Mouse (Mus musculus): ENCODE data around the gene Ankrd22. TPM values are rescaled to one million over a fixed set of nuclear protein-coding genes. Genes with fewer than 3 reads are reported as not detected.
"Not testable (repeated sequence)": the region's sequence is repeated elsewhere in the genome, so short reads cannot be mapped to it uniquely, and the experiment has no call there.

Ankrd22 gene
- polyA plus RNA-seq, 1 experiment from 2014 or later: not detected

DNA sequence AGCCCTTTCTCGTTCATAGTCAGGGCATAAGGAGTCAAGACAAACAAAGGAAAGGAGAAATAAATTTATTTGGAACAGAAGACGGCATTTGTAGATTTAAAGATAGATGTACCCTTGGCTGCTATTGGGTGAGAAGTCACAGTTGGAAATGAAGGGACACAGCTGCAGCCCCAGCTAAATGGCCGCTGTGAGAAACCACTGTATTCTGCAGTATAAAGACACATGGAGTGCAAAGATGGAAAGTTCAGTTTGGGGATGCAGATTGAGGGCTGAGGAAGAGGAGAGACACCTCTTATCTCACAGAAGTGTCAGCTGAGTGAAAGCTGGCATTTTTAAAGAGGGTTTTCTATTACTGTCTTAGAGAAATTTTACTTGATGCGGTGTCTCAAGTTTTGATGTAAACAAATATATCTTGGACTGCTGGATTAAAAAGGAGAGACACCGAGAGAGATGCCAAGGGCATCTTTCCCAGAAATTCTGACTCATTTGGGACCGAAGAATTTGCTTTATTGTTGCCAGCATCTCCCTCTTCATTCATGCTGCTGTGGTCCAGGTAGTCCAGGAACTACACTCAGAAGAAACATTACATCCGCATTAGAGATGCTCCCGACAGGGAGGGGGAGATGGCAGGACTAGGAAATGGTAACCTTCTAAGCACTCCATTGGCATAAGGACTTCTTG is 41.0 kb upstream of the Ankrd22 start:
- H3K4me2 ChIP-seq (ENCODE audit: low read length): no peak overlapping the region
- H3K27ac ChIP-seq (replicated peaks in 1 of 2; ENCODE audit: control insufficient read depth in 1 of 2, insufficient read depth in 1 of 2, low read depth in 2 of 2, low read length in 2 of 2): no peak overlapping the region
- H3K9me3 ChIP-seq (ENCODE audit: control insufficient read depth, low read length): no peaks in the 10 kb centered on the region
- no peak overlapping the region for H3K9ac ChIP-seq (ENCODE audit: low read length)
- H3K36me3 ChIP-seq (ENCODE audit: control insufficient read depth, insufficient read depth, low read length): no peaks in the 10 kb centered on the region
- no peak overlapping the region for H3K4me3 ChIP-seq (ENCODE audit: control insufficient read depth in 1 of 2, insufficient read depth in 1 of 2, low read depth in 1 of 2, low read length in 2 of 2)
- 77% methylated on average over 8 of the region's 8 CpGs for WGBS
- H3K27me3 ChIP-seq (ENCODE audit: control insufficient read depth, insufficient read depth, low read length): no peaks in the 10 kb centered on the region
- no peak for ATAC-seq (ENCODE audit: insufficient number of reproducible peaks, insufficient read depth, low FRiP score, low read depth)
- H3K4me1 ChIP-seq (ENCODE audit: control insufficient read depth in 2 of 2, insufficient read depth in 2 of 2, low read length in 2 of 2): no peaks in the 10 kb centered on the region

DNA sequence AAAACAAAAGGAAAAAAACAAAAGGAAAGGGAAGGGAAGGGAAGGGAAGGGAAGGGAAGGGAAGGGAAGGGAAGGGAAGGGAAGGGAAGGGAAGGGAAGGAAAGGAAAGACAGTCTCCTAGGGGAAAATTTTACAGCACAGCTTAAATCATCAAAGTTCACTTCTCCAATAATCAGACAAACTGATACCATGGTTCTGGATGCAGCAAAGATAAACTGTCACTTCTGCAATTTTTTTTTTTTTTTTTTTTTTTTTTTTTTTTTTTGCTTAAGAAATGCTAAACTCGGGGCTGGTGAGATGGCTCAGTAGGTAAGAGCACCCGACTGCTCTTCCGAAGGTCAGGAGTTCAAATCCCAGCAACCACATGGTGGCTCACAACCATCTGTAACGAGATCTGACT is 40.3 kb upstream of the Ankrd22 start:
- not testable (repeated sequence) for H3K9ac ChIP-seq (ENCODE audit: low read length); H3K36me3 ChIP-seq (ENCODE audit: control insufficient read depth, insufficient read depth, low read length); H3K9me3 ChIP-seq (ENCODE audit: control insufficient read depth, low read length); H3K4me3 ChIP-seq (ENCODE audit: control insufficient read depth in 1 of 2, insufficient read depth in 1 of 2, low read depth in 1 of 2, low read length in 2 of 2); ATAC-seq (ENCODE audit: insufficient number of reproducible peaks, insufficient read depth, low FRiP score, low read depth); H3K27ac ChIP-seq (replicated peaks in 1 of 2; ENCODE audit: control insufficient read depth in 1 of 2, insufficient read depth in 1 of 2, low read depth in 2 of 2, low read length in 2 of 2); H3K27me3 ChIP-seq (ENCODE audit: control insufficient read depth, insufficient read depth, low read length); H3K4me1 ChIP-seq (ENCODE audit: control insufficient read depth in 2 of 2, insufficient read depth in 2 of 2, low read length in 2 of 2); H3K4me2 ChIP-seq (ENCODE audit: low read length)
- 70% methylated on average over 4 of the region's 4 CpGs for WGBS

DNA sequence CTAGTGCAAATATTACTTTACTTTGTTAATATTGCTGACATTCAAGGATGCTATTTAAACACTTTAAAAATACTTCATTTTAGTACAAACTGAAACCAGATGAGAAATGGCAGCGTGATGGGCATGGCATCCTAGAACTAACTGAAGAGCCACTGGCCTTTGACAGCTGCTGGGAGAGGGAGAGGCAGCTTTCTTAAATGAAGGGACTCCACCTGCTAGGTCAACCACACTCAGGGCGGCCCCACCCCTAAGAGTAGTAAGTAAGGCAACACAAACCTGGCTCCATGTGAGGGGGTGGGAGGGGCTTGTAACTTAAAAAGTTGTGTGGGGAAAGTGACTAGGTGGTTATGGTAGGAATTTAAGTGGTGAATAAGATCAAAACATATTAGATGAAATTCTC is 36.8 kb upstream of the Ankrd22 start:
- Histone ChIP-seq H3K27me3 (ENCODE audit: control insufficient read depth, insufficient read depth, low read length) (no peaks in the 10 kb centered on the region), H3K9me3 (ENCODE audit: control insufficient read depth, low read length) (no peaks in the 10 kb centered on the region), H3K4me3 (ENCODE audit: control insufficient read depth in 1 of 2, insufficient read depth in 1 of 2, low read depth in 1 of 2, low read length in 2 of 2) (no peak overlapping the region), H3K27ac (replicated peaks in 1 of 2; ENCODE audit: control insufficient read depth in 1 of 2, insufficient read depth in 1 of 2, low read depth in 2 of 2, low read length in 2 of 2) (no peak overlapping the region), H3K9ac (ENCODE audit: low read length) (no peak overlapping the region), H3K4me2 (ENCODE audit: low read length) (no peak overlapping the region), H3K36me3 (ENCODE audit: control insufficient read depth, insufficient read depth, low read length) (no peaks in the 10 kb centered on the region), H3K4me1 (ENCODE audit: control insufficient read depth in 2 of 2, insufficient read depth in 2 of 2, low read length in 2 of 2) (no peaks in the 10 kb centered on the region)
- no peak for ATAC-seq (ENCODE audit: insufficient number of reproducible peaks, insufficient read depth, low FRiP score, low read depth)
- 78% methylated on average over 2 of the region's 2 CpGs for WGBS

DNA sequence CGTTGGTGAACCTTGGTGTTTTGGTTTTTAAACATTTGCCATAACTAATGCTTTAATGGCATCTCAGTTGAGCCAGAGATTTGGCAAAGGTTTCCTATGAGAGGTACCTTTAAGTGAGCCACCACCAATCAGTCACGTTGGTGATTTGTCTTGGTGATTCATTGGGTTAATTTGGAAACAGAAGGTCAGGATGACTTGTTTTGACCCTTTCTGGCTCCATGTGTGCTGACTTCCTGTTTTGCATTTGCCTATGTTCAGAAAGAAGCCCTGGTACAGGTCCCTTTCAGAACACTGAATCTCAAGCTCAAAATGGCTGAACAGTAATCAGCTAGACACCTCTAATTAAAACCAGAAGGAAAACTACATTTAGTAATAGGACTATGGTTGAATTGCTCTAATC is 33.6 kb upstream of the Ankrd22 start:
- Histone ChIP-seq H3K4me2 (ENCODE audit: low read length) (no peak overlapping the region), H3K36me3 (ENCODE audit: control insufficient read depth, insufficient read depth, low read length) (no peaks in the 10 kb centered on the region), H3K4me3 (ENCODE audit: control insufficient read depth in 1 of 2, insufficient read depth in 1 of 2, low read depth in 1 of 2, low read length in 2 of 2) (no peak overlapping the region), H3K9ac (ENCODE audit: low read length) (no peak overlapping the region), H3K9me3 (ENCODE audit: control insufficient read depth, low read length) (no peaks in the 10 kb centered on the region), H3K4me1 (ENCODE audit: control insufficient read depth in 2 of 2, insufficient read depth in 2 of 2, low read length in 2 of 2) (no peaks in the 10 kb centered on the region), H3K27ac (replicated peaks in 1 of 2; ENCODE audit: control insufficient read depth in 1 of 2, insufficient read depth in 1 of 2, low read depth in 2 of 2, low read length in 2 of 2) (no peak overlapping the region), H3K27me3 (ENCODE audit: control insufficient read depth, insufficient read depth, low read length) (no peaks in the 10 kb centered on the region)
- WGBS: 60% methylated on average over 2 of the region's 2 CpGs
- no peak for ATAC-seq (ENCODE audit: insufficient number of reproducible peaks, insufficient read depth, low FRiP score, low read depth)

DNA sequence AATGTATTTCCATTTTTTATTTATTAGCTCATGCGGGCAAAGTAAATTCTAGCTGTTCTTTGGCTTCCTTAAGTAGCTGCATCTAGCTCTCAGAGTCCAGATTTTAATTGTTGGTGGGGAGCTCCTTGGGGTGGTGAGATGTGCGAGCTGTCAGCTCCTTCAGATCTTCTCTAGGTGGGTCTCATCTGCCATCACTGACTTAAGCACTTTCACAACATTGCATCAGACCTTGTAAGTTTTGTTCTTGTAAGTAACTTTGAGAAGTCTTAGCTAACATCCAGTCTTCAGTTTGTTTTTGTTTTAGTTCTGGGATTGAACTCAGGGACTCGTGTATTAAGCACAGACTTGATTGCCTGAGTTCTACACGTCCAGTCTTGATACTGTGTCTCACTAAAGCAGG is 33.0 kb upstream of the Ankrd22 start:
- H3K36me3 ChIP-seq (ENCODE audit: control insufficient read depth, insufficient read depth, low read length): no peaks in the 10 kb centered on the region
- no peaks in the 10 kb centered on the region for H3K27me3 ChIP-seq (ENCODE audit: control insufficient read depth, insufficient read depth, low read length)
- ATAC-seq (ENCODE audit: insufficient number of reproducible peaks, insufficient read depth, low FRiP score, low read depth): no peak
- H3K4me2 ChIP-seq (ENCODE audit: low read length): no peak overlapping the region
- no peaks in the 10 kb centered on the region for H3K4me1 ChIP-seq (ENCODE audit: control insufficient read depth in 2 of 2, insufficient read depth in 2 of 2, low read length in 2 of 2)
- no peak overlapping the region for H3K27ac ChIP-seq (replicated peaks in 1 of 2; ENCODE audit: control insufficient read depth in 1 of 2, insufficient read depth in 1 of 2, low read depth in 2 of 2, low read length in 2 of 2)
- WGBS: 77% methylated on average over 4 of the region's 4 CpGs
- H3K9ac ChIP-seq (ENCODE audit: low read length): no peak overlapping the region
- no peaks in the 10 kb centered on the region for H3K9me3 ChIP-seq (ENCODE audit: control insufficient read depth, low read length)
- no peak overlapping the region for H3K4me3 ChIP-seq (ENCODE audit: control insufficient read depth in 1 of 2, insufficient read depth in 1 of 2, low read depth in 1 of 2, low read length in 2 of 2)

DNA sequence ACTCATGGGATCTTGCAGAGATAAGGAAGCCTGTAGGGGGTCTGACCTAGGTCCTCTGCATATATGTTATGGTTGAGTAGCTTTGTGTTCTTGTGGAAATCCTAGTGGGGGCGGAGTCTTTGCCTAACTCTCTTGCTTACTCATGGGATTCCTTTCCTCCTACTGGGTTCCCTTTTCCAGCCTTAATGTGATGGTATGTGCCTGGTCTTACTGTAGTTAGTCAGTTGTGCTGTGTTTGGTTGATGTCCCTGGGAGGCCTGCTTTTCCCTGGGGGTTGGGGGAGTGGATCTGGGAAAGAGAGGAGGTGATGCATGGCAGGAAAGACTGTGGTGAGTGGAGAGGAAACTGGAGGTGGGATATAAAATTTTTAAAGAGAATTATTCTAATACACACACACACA is 32.2 kb upstream of the Ankrd22 start:
- ATAC-seq (ENCODE audit: insufficient number of reproducible peaks, insufficient read depth, low FRiP score, low read depth): no peak

DNA sequence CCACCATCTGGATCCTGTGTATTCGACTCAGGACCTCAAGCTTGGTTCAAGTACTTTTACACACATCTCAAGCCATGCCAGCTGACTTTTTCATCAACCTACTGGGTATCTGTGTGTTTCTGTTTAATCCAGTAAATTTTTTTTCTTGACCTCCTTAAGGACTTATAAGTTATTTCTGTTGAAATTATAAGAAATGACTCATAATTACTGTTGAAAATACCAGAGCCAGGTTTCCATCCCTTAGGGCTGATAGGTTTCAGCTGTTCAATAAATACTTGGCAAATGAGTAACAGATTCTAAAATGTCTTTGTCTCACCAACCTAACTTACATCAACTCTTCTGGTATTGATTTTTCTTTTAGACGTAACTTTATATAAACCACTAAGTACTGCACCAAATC is 29.2 kb upstream of the Ankrd22 start:
- 66% methylated on average over 2 of the region's 2 CpGs for WGBS
- Histone ChIP-seq H3K9me3 (ENCODE audit: control insufficient read depth, low read length) (no peaks in the 10 kb centered on the region), H3K27me3 (ENCODE audit: control insufficient read depth, insufficient read depth, low read length) (no peaks in the 10 kb centered on the region), H3K27ac (replicated peaks in 1 of 2; ENCODE audit: control insufficient read depth in 1 of 2, insufficient read depth in 1 of 2, low read depth in 2 of 2, low read length in 2 of 2) (no peak overlapping the region), H3K4me3 (ENCODE audit: control insufficient read depth in 1 of 2, insufficient read depth in 1 of 2, low read depth in 1 of 2, low read length in 2 of 2) (no peak overlapping the region), H3K4me1 (ENCODE audit: control insufficient read depth in 2 of 2, insufficient read depth in 2 of 2, low read length in 2 of 2) (peaks cover 3 to 6% of the 10 kb centered on the region in 2 experiments; a peak in 3 of 4 replicates), H3K4me2 (ENCODE audit: low read length) (no peak overlapping the region), H3K36me3 (ENCODE audit: control insufficient read depth, insufficient read depth, low read length) (no peaks in the 10 kb centered on the region), H3K9ac (ENCODE audit: low read length) (no peak overlapping the region)
- ATAC-seq (ENCODE audit: insufficient number of reproducible peaks, insufficient read depth, low FRiP score, low read depth): no peak

More for the DNA sequence above, 32.2 kb upstream of the Ankrd22 start:
- Histone ChIP-seq H3K4me3 (ENCODE audit: control insufficient read depth in 1 of 2, insufficient read depth in 1 of 2, low read depth in 1 of 2, low read length in 2 of 2) (no peak overlapping the region), H3K9ac (ENCODE audit: low read length) (no peak overlapping the region), H3K27ac (replicated peaks in 1 of 2; ENCODE audit: control insufficient read depth in 1 of 2, insufficient read depth in 1 of 2, low read depth in 2 of 2, low read length in 2 of 2) (no peak overlapping the region), H3K36me3 (ENCODE audit: control insufficient read depth, insufficient read depth, low read length) (no peaks in the 10 kb centered on the region), H3K9me3 (ENCODE audit: control insufficient read depth, low read length) (no peaks in the 10 kb centered on the region), H3K4me2 (ENCODE audit: low read length) (no peak overlapping the region), H3K4me1 (ENCODE audit: control insufficient read depth in 2 of 2, insufficient read depth in 2 of 2, low read length in 2 of 2) (peaks cover 0 to 6% of the 10 kb centered on the region in 2 experiments; a peak in 1 of 4 replicates), H3K27me3 (ENCODE audit: control insufficient read depth, insufficient read depth, low read length) (no peaks in the 10 kb centered on the region)
- WGBS: 96% methylated on average over 1 of the region's 1 CpGs

DNA sequence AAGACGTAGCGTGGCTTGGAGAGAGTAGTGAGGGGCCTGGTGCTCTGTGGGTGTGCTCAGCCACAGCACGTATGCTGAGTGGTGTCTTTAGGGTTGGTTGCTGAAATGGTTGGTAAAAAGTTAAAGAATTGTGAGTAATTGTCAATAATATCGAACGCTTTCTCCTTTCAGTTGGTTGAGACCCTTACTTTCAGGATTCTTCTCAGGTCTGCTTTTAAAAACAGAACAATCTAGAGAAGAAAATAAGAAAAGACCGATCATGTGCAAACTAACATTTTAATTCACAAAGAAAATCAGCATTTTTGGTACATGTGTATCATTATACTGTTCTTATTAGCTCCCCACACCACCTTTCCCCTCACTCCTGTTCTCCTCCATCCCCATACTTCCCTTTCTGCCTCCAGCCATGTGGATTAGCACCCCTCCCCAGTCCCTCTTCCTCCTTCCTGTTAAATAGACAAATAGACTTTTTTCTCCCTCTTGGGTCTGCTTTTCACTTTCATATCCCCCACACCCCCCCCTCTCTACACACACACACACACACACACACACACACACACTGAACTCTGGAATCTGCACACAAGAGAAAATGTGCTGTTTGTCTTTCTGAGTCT is 28.4 kb upstream of the Ankrd22 start:
- H3K4me3 ChIP-seq (ENCODE audit: control insufficient read depth in 1 of 2, insufficient read depth in 1 of 2, low read depth in 1 of 2, low read length in 2 of 2): no peak overlapping the region
- no peaks in the 10 kb centered on the region for H3K36me3 ChIP-seq (ENCODE audit: control insufficient read depth, insufficient read depth, low read length)
- no peak overlapping the region for H3K4me2 ChIP-seq (ENCODE audit: low read length)
- no peaks in the 10 kb centered on the region for H3K9me3 ChIP-seq (ENCODE audit: control insufficient read depth, low read length)
- ATAC-seq (ENCODE audit: insufficient number of reproducible peaks, insufficient read depth, low FRiP score, low read depth): no peak
- H3K4me1 ChIP-seq (ENCODE audit: control insufficient read depth in 2 of 2, insufficient read depth in 2 of 2, low read length in 2 of 2): peaks cover 3 to 6% of the 10 kb centered on the region in 2 experiments; a peak in 3 of 4 replicates
- no peak overlapping the region for H3K9ac ChIP-seq (ENCODE audit: low read length)
- no peak overlapping the region for H3K27ac ChIP-seq (replicated peaks in 1 of 2; ENCODE audit: control insufficient read depth in 1 of 2, insufficient read depth in 1 of 2, low read depth in 2 of 2, low read length in 2 of 2)
- 94% methylated on average over 6 of the region's 6 CpGs for WGBS
- no peaks in the 10 kb centered on the region for H3K27me3 ChIP-seq (ENCODE audit: control insufficient read depth, insufficient read depth, low read length)
